Mouse (Mus musculus) olfactory bulb, adult 2 months (tissue): ENCODE data around the gene Tceal8.

Experiments used
- CTCF ChIP-seq: fragments of 200-500 bp; IDR thresholded peaks from 2 replicates; pipeline ENCODE4 v1.5.1; 2012; ENCODE audit warnings: low read depth, mild to moderate bottlenecking, low read length, moderate library complexity; ENCODE audit not compliant: insufficient read depth
- POLR2A ChIP-seq: fragments of 200-500 bp; IDR thresholded peaks from 2 replicates; pipeline ENCODE4 v1.6.1; 2012; ENCODE audit warnings: mild to moderate bottlenecking, low read depth, low read length, moderate library complexity; ENCODE audit not compliant: insufficient read depth

GRCm38 (mm10) chrX:136204406-136204805 lies 32.3 kb upstream of the Tceal8 start:
- TF ChIP-seq CTCF (no peak), POLR2A (no peak)
